Mouse (Mus musculus): ENCODE measurements around the gene Fnip1.

Gene Fnip1

GRCm38 (mm10) chr11:54542414-54542813, 104.4 kb downstream of the Fnip1 start:
- DNase-seq (ENCODE audit: low spot score in 2 of 2): no peak

GRCm38 (mm10) chr11:54554970-54555369, 117.0 kb downstream of the Fnip1 start:
- DNase-seq (ENCODE audit: low spot score in 2 of 2): no peak

- DNase-seq (ENCODE audit: low spot score in 2 of 2): no peak
These were observed 124.8 kb downstream of the Fnip1 start for GRCm38 (mm10) chr11:54562761-54563160.
